Mouse (Mus musculus) heart, adult 2 months (tissue): ENCODE measurements around the gene Olfr988.
"Not testable (repeated sequence)": the region's sequence is repeated elsewhere in the genome, so short reads cannot be mapped to it uniquely, and the experiment has no call there.

Experiments used
- CTCF ChIP-seq: fragments of 200-600 bp; IDR thresholded peaks from 2 replicates; pipeline ENCODE4 v1.8.1; 2022; ENCODE audit warnings: antibody characterized with exemption, mild to moderate bottlenecking, moderate library complexity
- EP300 ChIP-seq: fragments of 200-500 bp; IDR thresholded peaks from 2 replicates; pipeline ENCODE4 v1.6.1; 2011; ENCODE audit warnings: low read depth, low read length, control low read depth; ENCODE audit not compliant: insufficient read depth
- POLR2A ChIP-seq: fragments of 200-500 bp; IDR thresholded peaks from 2 replicates; pipeline ENCODE4 v1.6.1; 2011; ENCODE audit warnings: mild to moderate bottlenecking, low read depth, low read length, control low read depth; ENCODE audit not compliant: insufficient read depth

DNA sequence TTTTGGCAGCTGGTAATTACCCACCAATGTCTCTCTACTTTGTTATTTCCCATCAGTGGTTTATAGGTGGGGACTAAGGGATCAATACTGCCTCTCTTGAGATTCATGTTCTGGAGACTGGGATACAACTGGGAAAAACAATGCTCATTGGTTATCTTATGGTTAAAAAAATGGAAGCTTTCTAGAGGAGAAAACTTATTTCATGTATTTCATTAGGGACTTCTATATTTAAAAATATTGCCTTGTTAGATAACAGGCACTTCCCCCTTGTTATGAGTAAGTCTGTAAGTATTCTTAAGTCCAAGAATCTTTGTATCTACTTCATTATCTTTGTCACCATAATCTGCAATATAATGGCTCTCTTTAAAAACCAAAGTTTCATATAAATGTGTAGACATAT is at the start of gene Olfr988:
- TF ChIP-seq CTCF, POLR2A, EP300: not testable (repeated sequence)
